ENCODE assay signal across 15 mouse cellular contexts in genomic region chr4:43032501-43032900, GRCm38 (mm10). TPM values are rescaled to one million over a fixed set of nuclear protein-coding genes. Genes with fewer than 3 reads are reported as not detected.
DNase-seq lines count a peak whose midpoint lies in the region; ATAC-seq lines count a peak whose summit lies in the region.
"Had no signal": no experiment of that assay in that cellular context is flagged by ENCODE, and none has a peak within 500 bp of the region (broad histone marks: within the 10 kb centered on the region; RNA-seq: fewer than 3 reads in every experiment).

No protein-coding gene starts in this region.

- DNase-seq in hindbrain, embryonic 14.5 days (ENCODE audit: low spot score): no peak
- DNase-seq in midbrain, embryonic 14.5 days: no peak
- no peak for DNase-seq in spleen, adult 18-20 months
- no peak for DNase-seq in adrenal gland, postnatal 14 days
- no peak for DNase-seq in thymus, postnatal 4 days
- DNase-seq: cerebellum, postnatal 25 days; layer of hippocampus, postnatal 36 days had no signal

- H3K9ac ChIP-seq in hindbrain, embryonic 12.5 days: no peak overlapping the region
- no peak overlapping the region for H3K9ac ChIP-seq in hindbrain, embryonic 14.5 days
- H3K9ac ChIP-seq in forebrain, embryonic 13.5 days: no peak overlapping the region; the same call in 1 of the 2 replicates
- no peak overlapping the region for H3K9ac ChIP-seq in forebrain, embryonic 15.5 days (replicated peaks)
- H3K9ac ChIP-seq in midbrain, embryonic 14.5 days (replicated peaks; ENCODE audit: low read length): no peak overlapping the region
- H3K9ac ChIP-seq: heart, embryonic 12.5 days; intestine, embryonic 15.5 days; limb, embryonic 15.5 days had no signal

- H3K4me3 ChIP-seq in hindbrain, embryonic 12.5 days: no peak overlapping the region
- no peak overlapping the region for H3K4me3 ChIP-seq in hindbrain, embryonic 14.5 days (replicated peaks; ENCODE audit: low read length)
- no peak overlapping the region for H3K4me3 ChIP-seq in forebrain, embryonic 13.5 days
- H3K4me3 ChIP-seq in forebrain, embryonic 15.5 days: no peak overlapping the region
- no peak overlapping the region for H3K4me3 ChIP-seq in midbrain, embryonic 14.5 days (replicated peaks; ENCODE audit: low read depth, low read length)
- H3K4me3 ChIP-seq: intestine, embryonic 15.5 days had no signal

- 100% methylated on average over 1 of the region's 1 CpGs for WGBS in hindbrain, embryonic 12.5 days
- 88% methylated on average over 1 of the region's 1 CpGs for WGBS in hindbrain, embryonic 14.5 days
- WGBS in forebrain, embryonic 13.5 days: 92% methylated on average over 1 of the region's 1 CpGs
- 92% methylated on average over 1 of the region's 1 CpGs for WGBS in forebrain, embryonic 15.5 days
- WGBS in midbrain, embryonic 14.5 days: 96% methylated on average over 1 of the region's 1 CpGs

- H3K27ac ChIP-seq in hindbrain, embryonic 12.5 days: peak overlapping the region; percentile 92
- H3K27ac ChIP-seq in hindbrain, embryonic 14.5 days: no peak overlapping the region
- peak overlapping the region; percentile 92 for H3K27ac ChIP-seq in forebrain, embryonic 13.5 days
- peak overlapping the region; percentile 90 for H3K27ac ChIP-seq in forebrain, embryonic 15.5 days (replicated peaks)
- peak overlapping the region; percentile 92 for H3K27ac ChIP-seq in midbrain, embryonic 14.5 days (replicated peaks; ENCODE audit: low read depth, low read length)
- H3K27ac ChIP-seq: intestine, embryonic 15.5 days had no signal

- H3K4me2 ChIP-seq in hindbrain, embryonic 12.5 days (replicated peaks): no peak overlapping the region
- no peak overlapping the region for H3K4me2 ChIP-seq in hindbrain, embryonic 14.5 days (replicated peaks)
- H3K4me2 ChIP-seq in forebrain, embryonic 13.5 days: no peak overlapping the region
- H3K4me2 ChIP-seq in forebrain, embryonic 15.5 days (replicated peaks): no peak overlapping the region
- H3K4me2 ChIP-seq in midbrain, embryonic 14.5 days (ENCODE audit: low read length): no peak overlapping the region

- H3K4me1 ChIP-seq in hindbrain, embryonic 12.5 days: peaks cover 27% of the 10 kb centered on the region
- peaks cover 23% of the 10 kb centered on the region; the same call in 1 of the 2 replicates for H3K4me1 ChIP-seq in hindbrain, embryonic 14.5 days (replicated peaks; ENCODE audit: control insufficient read depth, insufficient read depth, low read length)
- peaks cover 28% of the 10 kb centered on the region for H3K4me1 ChIP-seq in forebrain, embryonic 13.5 days
- H3K4me1 ChIP-seq in forebrain, embryonic 15.5 days: peaks cover 26% of the 10 kb centered on the region
- peaks cover 27% of the 10 kb centered on the region for H3K4me1 ChIP-seq in midbrain, embryonic 14.5 days (ENCODE audit: control insufficient read depth, insufficient read depth, low read length)

- no peaks in the 10 kb centered on the region for H3K27me3 ChIP-seq in hindbrain, embryonic 12.5 days
- no peaks in the 10 kb centered on the region for H3K27me3 ChIP-seq in hindbrain, embryonic 14.5 days (ENCODE audit: control insufficient read depth, insufficient read depth, low read length)
- H3K27me3 ChIP-seq in forebrain, embryonic 13.5 days: no peaks in the 10 kb centered on the region
- H3K27me3 ChIP-seq in forebrain, embryonic 15.5 days: no peaks in the 10 kb centered on the region
- no peaks in the 10 kb centered on the region for H3K27me3 ChIP-seq in midbrain, embryonic 14.5 days (ENCODE audit: control insufficient read depth, insufficient read depth, low read length)
- H3K27me3 ChIP-seq: heart, embryonic 12.5 days; intestine, embryonic 15.5 days; limb, embryonic 15.5 days had no signal

- H3K9me3 ChIP-seq in hindbrain, embryonic 12.5 days (replicated peaks): no peaks in the 10 kb centered on the region
- no peaks in the 10 kb centered on the region for H3K9me3 ChIP-seq in hindbrain, embryonic 14.5 days (ENCODE audit: control insufficient read depth, low read length)
- H3K9me3 ChIP-seq in forebrain, embryonic 13.5 days (replicated peaks): no peaks in the 10 kb centered on the region
- H3K9me3 ChIP-seq in forebrain, embryonic 15.5 days: no peaks in the 10 kb centered on the region
- no peaks in the 10 kb centered on the region for H3K9me3 ChIP-seq in midbrain, embryonic 14.5 days (ENCODE audit: control insufficient read depth, low read length)
- H3K9me3 ChIP-seq: G1E; heart, embryonic 12.5 days; intestine, embryonic 15.5 days; limb, embryonic 15.5 days had no signal

- ATAC-seq in hindbrain, embryonic 12.5 days (ENCODE audit: low FRiP score): no peak
- ATAC-seq in hindbrain, embryonic 14.5 days (ENCODE audit: low FRiP score): no peak
- no peak for ATAC-seq in forebrain, embryonic 13.5 days
- ATAC-seq in forebrain, embryonic 15.5 days (replicated peaks): no peak
- no peak for ATAC-seq in midbrain, embryonic 14.5 days (ENCODE audit: low FRiP score, low TSS enrichment)
- ATAC-seq: lung, postnatal 0 days had no signal

- peaks cover 70% of the 10 kb centered on the region for H3K36me3 ChIP-seq in hindbrain, embryonic 12.5 days
- H3K36me3 ChIP-seq in hindbrain, embryonic 14.5 days (replicated peaks; ENCODE audit: control insufficient read depth, insufficient read depth): peaks cover 66% of the 10 kb centered on the region
- peaks cover 68% of the 10 kb centered on the region for H3K36me3 ChIP-seq in forebrain, embryonic 13.5 days (ENCODE audit: poor library complexity, severe bottlenecking)
- H3K36me3 ChIP-seq in forebrain, embryonic 15.5 days: peaks cover 64% of the 10 kb centered on the region
- peaks cover 67% of the 10 kb centered on the region for H3K36me3 ChIP-seq in midbrain, embryonic 14.5 days (ENCODE audit: control insufficient read depth, insufficient read depth, low read length)

RNA-seq across cellular contexts. Expression of gene Stoml2, which starts 1.0 kb away (rescaled TPM):
- 243 and 249 TPM in 2 replicates for polyA plus RNA-seq in hindbrain, embryonic 12.5 days (2016; fragmentation: Nextera tagmentation; extraction: Ambion mirVana)
- 215 and 231 TPM in 2 replicates for polyA plus RNA-seq in hindbrain, embryonic 14.5 days (2014; fragmentation: Nextera tagmentation; extraction: Ambion mirVana)
- polyA plus RNA-seq in forebrain, embryonic 13.5 days (2015; fragmentation: Nextera tagmentation; extraction: Ambion mirVana): 305 and 335 TPM in 2 replicates
- 259 and 263 TPM in 2 replicates for polyA plus RNA-seq in forebrain, embryonic 15.5 days (2015; fragmentation: Nextera tagmentation; extraction: Ambion mirVana)
- 219 and 222 TPM in 2 replicates for polyA plus RNA-seq in midbrain, embryonic 14.5 days (2014; fragmentation: Nextera tagmentation; extraction: Ambion mirVana)
- 200 and 206 TPM in 2 replicates for total RNA-seq in adrenal gland, postnatal 14 days (2021)

RNA-seq across cellular contexts. Expression of gene Pigo, which starts 6.9 kb away (rescaled TPM):
- 25.2 and 28.9 TPM in 2 replicates for polyA plus RNA-seq in hindbrain, embryonic 12.5 days (2016; fragmentation: Nextera tagmentation; extraction: Ambion mirVana)
- 24.2 and 27.1 TPM in 2 replicates for polyA plus RNA-seq in hindbrain, embryonic 14.5 days (2014; fragmentation: Nextera tagmentation; extraction: Ambion mirVana)
- 21.4 and 25.3 TPM in 2 replicates for polyA plus RNA-seq in forebrain, embryonic 13.5 days (2015; fragmentation: Nextera tagmentation; extraction: Ambion mirVana)
- 23.2 and 23.8 TPM in 2 replicates for polyA plus RNA-seq in forebrain, embryonic 15.5 days (2015; fragmentation: Nextera tagmentation; extraction: Ambion mirVana)
- 23.3 and 26.4 TPM in 2 replicates for polyA plus RNA-seq in midbrain, embryonic 14.5 days (2014; fragmentation: Nextera tagmentation; extraction: Ambion mirVana)
- total RNA-seq in adrenal gland, postnatal 14 days (2021): 16.8 and 17.3 TPM in 2 replicates

RNA-seq across cellular contexts. Expression of gene Fam214b, which starts 13.5 kb away (rescaled TPM):
- 36.2 and 36.6 TPM in 2 replicates for polyA plus RNA-seq in hindbrain, embryonic 12.5 days (2016; fragmentation: Nextera tagmentation; extraction: Ambion mirVana)
- 22.6 and 22.9 TPM in 2 replicates for polyA plus RNA-seq in hindbrain, embryonic 14.5 days (2014; fragmentation: Nextera tagmentation; extraction: Ambion mirVana)
- polyA plus RNA-seq in forebrain, embryonic 13.5 days (2015; fragmentation: Nextera tagmentation; extraction: Ambion mirVana): 33.8 and 42.3 TPM in 2 replicates
- polyA plus RNA-seq in forebrain, embryonic 15.5 days (2015; fragmentation: Nextera tagmentation; extraction: Ambion mirVana): 44.8 and 45.3 TPM in 2 replicates
- polyA plus RNA-seq in midbrain, embryonic 14.5 days (2014; fragmentation: Nextera tagmentation; extraction: Ambion mirVana): 32.5 and 35.4 TPM in 2 replicates
- total RNA-seq in adrenal gland, postnatal 14 days (2021): 36.6 and 40.8 TPM in 2 replicates

RNA-seq across cellular contexts. Expression of gene Fancg, which starts 22.2 kb away (rescaled TPM):
- polyA plus RNA-seq in hindbrain, embryonic 12.5 days (2016; fragmentation: Nextera tagmentation; extraction: Ambion mirVana): 20.5 and 21.6 TPM in 2 replicates
- 15.6 and 20.1 TPM in 2 replicates for polyA plus RNA-seq in hindbrain, embryonic 14.5 days (2014; fragmentation: Nextera tagmentation; extraction: Ambion mirVana)
- polyA plus RNA-seq in forebrain, embryonic 13.5 days (2015; fragmentation: Nextera tagmentation; extraction: Ambion mirVana): 22.9 and 23.5 TPM in 2 replicates
- 28.1 and 29.9 TPM in 2 replicates for polyA plus RNA-seq in forebrain, embryonic 15.5 days (2015; fragmentation: Nextera tagmentation; extraction: Ambion mirVana)
- 17.4 and 20.4 TPM in 2 replicates for polyA plus RNA-seq in midbrain, embryonic 14.5 days (2014; fragmentation: Nextera tagmentation; extraction: Ambion mirVana)
- 8.7 and 10.2 TPM in 2 replicates for total RNA-seq in adrenal gland, postnatal 14 days (2021)

RNA-seq across cellular contexts. Expression of gene Unc13b, which starts 26.3 kb away (rescaled TPM):
- polyA plus RNA-seq in hindbrain, embryonic 12.5 days (2016; fragmentation: Nextera tagmentation; extraction: Ambion mirVana): 27.8 and 29.4 TPM in 2 replicates
- 18.9 and 19.5 TPM in 2 replicates for polyA plus RNA-seq in hindbrain, embryonic 14.5 days (2014; fragmentation: Nextera tagmentation; extraction: Ambion mirVana)
- 15.1 and 15.2 TPM in 2 replicates for polyA plus RNA-seq in forebrain, embryonic 13.5 days (2015; fragmentation: Nextera tagmentation; extraction: Ambion mirVana)
- polyA plus RNA-seq in forebrain, embryonic 15.5 days (2015; fragmentation: Nextera tagmentation; extraction: Ambion mirVana): 17.9 and 18.7 TPM in 2 replicates
- 14.3 and 20.4 TPM in 2 replicates for polyA plus RNA-seq in midbrain, embryonic 14.5 days (2014; fragmentation: Nextera tagmentation; extraction: Ambion mirVana)
- 12.1 and 13.9 TPM in 2 replicates for total RNA-seq in adrenal gland, postnatal 14 days (2021)
